Mouse (Mus musculus): Measurements from ENCODE around the gene Aplp2. TPM values are rescaled to one million over a fixed set of nuclear protein-coding genes. Genes with fewer than 3 reads are reported as not detected.

Gene Aplp2
- total RNA-seq, 2 experiments from 2014 or later: 563 to 569 TPM

- DNase-seq (ENCODE audit: low spot score in 2 of 2): no peak
- intact Hi-C loops (cut with DNase I): no loop called here
Observed at GRCm38 (mm10) chr9:31131205-31131968, 80.2 kb downstream of the Aplp2 start, which contains the start of gene St14. Gene St14 (minus strand): TSS chr9:31131853.

GRCm38 (mm10) chr9:31130357-31131204 is 81.0 kb downstream of the Aplp2 start:
- no peak for DNase-seq (ENCODE audit: low spot score in 2 of 2)
- intact Hi-C loops (cut with DNase I): no loop called here

GRCm38 (mm10) chr9:31129956-31130355 is 81.7 kb downstream of the Aplp2 start:
- intact Hi-C loops (cut with DNase I): no loop called here
- DNase-seq (ENCODE audit: low spot score in 2 of 2): no peak

- intact Hi-C loops (cut with DNase I): no loop called here
- no peak for DNase-seq (ENCODE audit: low spot score in 2 of 2)
Observed at GRCm38 (mm10) chr9:31127876-31128465, 83.6 kb downstream of the Aplp2 start.

GRCm38 (mm10) chr9:31126079-31126478 is 85.5 kb downstream of the Aplp2 start:
- DNase-seq (ENCODE audit: low spot score in 2 of 2): no peak
- intact Hi-C loops (cut with DNase I): no loop called here

GRCm38 (mm10) chr9:31122464-31123030 is 89.1 kb downstream of the Aplp2 start:
- no peak for DNase-seq (ENCODE audit: low spot score in 2 of 2)
- intact Hi-C loops (cut with DNase I): no loop called here

GRCm38 (mm10) chr9:31120533-31120915 is 91.1 kb downstream of the Aplp2 start:
- DNase-seq (ENCODE audit: low spot score in 2 of 2): no peak
- intact Hi-C loops (cut with DNase I): no loop called here

- intact Hi-C loops (cut with DNase I): no loop called here
- no peak for DNase-seq (ENCODE audit: low spot score in 2 of 2)
Observed at GRCm38 (mm10) chr9:31119882-31120532, 91.6 kb downstream of the Aplp2 start.

GRCm38 (mm10) chr9:31119405-31119804 is 92.2 kb downstream of the Aplp2 start:
- intact Hi-C loops (cut with DNase I): no loop called here

GRCm38 (mm10) chr9:31118520-31119298 is 92.9 kb downstream of the Aplp2 start:
- no peak for DNase-seq (ENCODE audit: low spot score in 2 of 2)

More at GRCm38 (mm10) chr9:31119405-31119804, 92.2 kb downstream of the Aplp2 start:
- no peak for DNase-seq (ENCODE audit: low spot score in 2 of 2)

GRCm38 (mm10) chr9:31117488-31117887 is 94.1 kb downstream of the Aplp2 start:
- DNase-seq (ENCODE audit: low spot score in 2 of 2): no peak
- intact Hi-C loops (cut with DNase I): no loop called here

More at GRCm38 (mm10) chr9:31118520-31119298, 92.9 kb downstream of the Aplp2 start:
- intact Hi-C loops (cut with DNase I): no loop called here

- DNase-seq (ENCODE audit: low spot score in 2 of 2): no peak
- intact Hi-C loops (cut with DNase I): no loop called here
Observed at GRCm38 (mm10) chr9:31117088-31117487, 94.5 kb downstream of the Aplp2 start.

GRCm38 (mm10) chr9:31115586-31115985 is 96.0 kb downstream of the Aplp2 start:
- DNase-seq (ENCODE audit: low spot score in 2 of 2): no peak
- intact Hi-C loops (cut with DNase I): no loop called here

GRCm38 (mm10) chr9:31108464-31108863 is 103.2 kb downstream of the Aplp2 start:
- intact Hi-C loops (cut with DNase I): no loop called here
- DNase-seq (ENCODE audit: low spot score in 2 of 2): no peak

Other genes with a start within 250 kb of the Aplp2 start
- gene Zbtb44, start 181.2 kb downstream of the Aplp2 start, total RNA-seq (2021): 10 to 100 TPM; 37.2 to 43.6 TPM
- gene St14, start 80.0 kb downstream of the Aplp2 start, total RNA-seq (2021): under 1 TPM; 0.49 to 0.93 TPM
- gene Prdm10, start 68.7 kb upstream of the Aplp2 start, total RNA-seq (2021): 10 to 100 TPM; 17.1 to 24.3 TPM
- 10 to 100 TPM; 24.8 to 34.1 TPM for gene Nfrkb, start 174.4 kb upstream of the Aplp2 start, total RNA-seq (2021)